Mouse (Mus musculus) liver, adult (tissue): ENCODE data around the gene Tecpr1.

Source experiments
- GATA4 ChIP-seq: IDR thresholded peaks from 2 replicates; pipeline ENCODE4 v1.6.1; 2014; ENCODE audit warnings: mild to moderate bottlenecking, low read length; ENCODE audit not compliant: insufficient replicate concordance

Tecpr1 gene

DNA sequence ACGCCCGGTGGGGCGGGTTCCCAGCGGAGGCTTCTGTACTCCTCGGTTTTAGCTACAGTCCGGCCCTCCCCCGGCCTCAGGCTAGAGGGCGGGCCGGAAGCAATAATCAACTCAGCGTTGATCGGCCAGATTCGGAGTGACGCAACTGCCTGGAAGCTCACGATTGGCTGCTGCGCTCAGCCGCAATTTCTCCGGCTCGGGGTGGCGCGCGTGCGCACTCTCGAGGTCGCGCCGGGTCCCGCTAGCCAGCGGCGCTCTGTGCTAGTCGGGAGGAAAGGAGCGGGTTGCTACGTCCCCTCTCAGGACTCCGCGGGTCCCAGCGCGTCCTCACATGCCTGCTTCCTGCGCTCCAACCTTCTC, at the start of gene Tecpr1:
TSS of gene Tecpr1 (minus strand) at position 113 of the 360 bp plus-strand sequence.
- TF ChIP-seq GATA4, result peak; percentile 51; the same call in 1 of the 2 replicates

DNA sequence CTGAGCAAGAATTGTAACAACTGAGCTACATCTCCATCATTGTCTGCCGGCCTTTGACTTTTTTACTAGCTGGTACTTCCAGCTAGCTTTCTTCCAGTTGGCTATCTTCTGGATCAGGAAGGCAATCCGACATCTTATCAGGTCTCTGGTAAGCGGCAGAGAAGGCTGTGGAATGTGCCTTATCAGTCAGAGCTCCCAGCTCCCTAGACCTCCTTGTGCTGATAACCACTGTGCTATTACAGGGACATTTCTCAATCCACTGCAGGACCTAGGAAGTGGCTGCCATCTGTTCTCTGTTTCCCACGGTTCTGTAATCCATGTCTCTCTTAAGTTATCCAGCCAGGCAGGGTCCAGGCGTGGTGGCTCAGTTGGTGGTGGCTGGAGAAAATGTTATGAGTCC, 48.4 kb upstream of the Tecpr1 start:
- no peak for TF ChIP-seq GATA4

GRCm38 (mm10) chr5:144271118-144271517, 47.7 kb upstream of the Tecpr1 start:
- TF ChIP-seq GATA4, result no peak

- no peak for TF ChIP-seq GATA4
Observed at GRCm38 (mm10) chr5:144270420-144270819, 47.0 kb upstream of the Tecpr1 start.

DNA sequence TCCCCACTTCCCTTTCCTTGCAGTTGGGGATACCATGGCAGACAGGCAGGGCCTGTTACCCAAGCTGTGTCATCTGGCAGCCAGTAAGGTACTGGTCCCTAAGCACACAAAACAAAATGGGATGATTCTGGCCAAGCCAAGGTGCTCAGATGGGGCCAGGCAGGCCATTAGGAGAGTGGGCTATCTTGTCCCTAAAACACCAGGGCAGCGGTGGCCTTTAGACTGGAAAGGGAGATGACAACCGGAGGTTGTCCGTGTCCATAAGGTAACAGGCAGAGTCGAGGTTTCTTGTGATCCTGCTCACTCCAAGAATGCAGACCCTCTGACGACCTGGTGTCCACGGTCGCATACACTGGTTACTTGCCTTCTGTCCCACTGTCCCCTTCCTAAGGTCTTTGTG, 46.5 kb upstream of the Tecpr1 start:
- TF ChIP-seq GATA4, result no peak

- TF ChIP-seq GATA4, result no peak
Observed at GRCm38 (mm10) chr5:144267535-144268241, 44.3 kb upstream of the Tecpr1 start.

GRCm38 (mm10) chr5:144263496-144263895, 40.1 kb upstream of the Tecpr1 start:
- TF ChIP-seq GATA4, result no peak

DNA sequence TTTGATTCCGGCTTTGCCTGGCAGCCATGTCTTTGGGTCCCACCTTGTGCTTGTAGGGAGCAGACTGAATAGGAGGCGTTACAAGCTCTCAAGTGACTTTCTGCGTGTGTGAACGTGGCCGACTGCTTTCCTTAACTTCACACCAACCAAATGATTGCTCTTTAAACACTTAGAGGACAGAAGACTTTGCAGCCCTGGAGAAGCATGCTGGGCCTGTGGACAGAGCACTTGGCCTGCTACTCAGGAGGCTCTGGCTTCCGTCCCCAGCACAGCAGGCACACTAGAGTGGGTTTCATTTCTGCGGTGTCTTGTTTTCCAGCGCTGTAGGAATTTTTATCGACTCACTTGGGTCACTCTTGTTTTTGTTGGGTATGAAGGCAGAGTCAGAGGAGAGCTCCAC, 39.7 kb upstream of the Tecpr1 start:
- no peak for TF ChIP-seq GATA4

DNA sequence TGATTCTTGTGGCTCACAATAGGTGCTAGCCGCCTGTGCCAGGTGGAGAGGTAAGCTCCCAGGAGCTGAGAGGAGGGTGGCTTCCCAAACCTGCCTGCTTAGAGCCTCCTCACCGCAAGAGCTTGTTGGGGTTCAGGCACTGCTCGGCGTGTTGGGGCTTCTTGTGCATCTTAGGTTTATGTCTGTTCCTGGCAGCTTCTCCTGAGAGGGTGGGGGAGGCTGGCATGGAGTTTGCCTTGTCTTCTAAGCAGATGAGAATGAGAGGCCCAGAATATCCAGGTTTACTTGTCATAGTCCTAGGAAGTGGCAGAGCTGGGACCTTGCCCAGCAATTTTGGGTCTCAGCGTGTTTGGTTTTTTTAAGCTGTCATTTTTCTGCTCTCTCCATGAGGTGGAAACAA, 38.4 kb upstream of the Tecpr1 start:
- no peak for TF ChIP-seq GATA4

DNA sequence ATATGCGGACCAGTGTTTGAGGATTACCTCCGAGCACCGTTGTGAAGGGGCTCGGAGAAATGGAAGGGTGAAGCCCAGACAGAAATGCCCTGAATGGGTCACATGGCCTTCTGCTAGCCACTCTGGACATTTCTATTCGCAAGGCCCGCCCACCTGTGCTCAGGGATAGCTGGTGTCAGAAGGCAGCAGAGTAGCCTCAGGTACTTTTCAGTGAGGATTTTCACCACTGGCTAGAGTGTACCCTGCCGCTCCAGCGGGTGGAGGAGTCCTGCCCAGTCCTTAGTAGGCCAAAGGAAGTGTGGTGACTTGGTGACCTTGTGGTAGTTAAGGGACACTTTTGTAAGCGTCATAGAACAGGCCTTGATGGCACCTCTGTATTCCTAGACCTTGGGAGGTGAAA, 37.9 kb upstream of the Tecpr1 start:
- TF ChIP-seq GATA4, result no peak

DNA sequence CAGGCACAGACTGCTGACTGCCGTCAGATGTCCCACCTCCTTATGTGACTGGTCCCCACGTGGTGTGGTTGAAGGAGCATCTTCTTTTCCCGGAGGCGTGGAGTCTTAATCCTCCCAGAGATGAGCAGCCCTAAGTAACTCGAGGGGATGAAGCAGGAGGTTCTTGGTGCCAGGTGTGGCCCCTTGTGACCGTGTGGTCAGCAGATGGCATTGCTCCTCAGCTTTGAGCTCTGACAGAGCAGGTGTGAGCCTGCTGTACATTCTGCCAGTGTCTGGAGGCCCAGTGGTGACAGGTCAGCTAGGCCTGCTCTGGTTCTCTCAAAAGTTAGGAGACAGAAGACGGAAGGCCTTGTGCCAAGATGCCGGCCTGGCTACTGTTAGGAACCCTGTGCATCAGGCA, 37.0 kb upstream of the Tecpr1 start:
- no peak for TF ChIP-seq GATA4

DNA sequence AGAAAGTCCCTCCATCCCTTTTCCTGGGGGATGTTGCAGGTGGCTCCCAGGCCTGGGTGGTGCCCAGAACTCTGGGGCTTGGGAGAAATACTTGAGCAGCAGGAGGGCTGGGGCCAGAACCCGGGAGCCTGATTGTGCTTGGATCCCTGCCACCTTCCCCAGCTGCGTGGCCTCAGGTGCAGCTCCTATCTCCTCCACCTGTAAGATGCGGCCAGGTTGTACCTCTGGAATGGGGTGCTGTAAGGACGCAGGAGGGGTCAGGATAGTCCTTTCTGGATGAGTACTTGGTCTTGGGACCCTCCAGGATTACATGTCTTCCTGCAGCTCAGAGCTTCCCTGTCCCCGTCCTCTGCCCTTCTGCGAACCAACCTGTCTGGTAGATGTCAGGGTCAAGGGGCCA, 35.8 kb upstream of the Tecpr1 start:
- no peak for TF ChIP-seq GATA4

GRCm38 (mm10) chr5:144258687-144259086, 35.3 kb upstream of the Tecpr1 start:
- no peak for TF ChIP-seq GATA4

DNA sequence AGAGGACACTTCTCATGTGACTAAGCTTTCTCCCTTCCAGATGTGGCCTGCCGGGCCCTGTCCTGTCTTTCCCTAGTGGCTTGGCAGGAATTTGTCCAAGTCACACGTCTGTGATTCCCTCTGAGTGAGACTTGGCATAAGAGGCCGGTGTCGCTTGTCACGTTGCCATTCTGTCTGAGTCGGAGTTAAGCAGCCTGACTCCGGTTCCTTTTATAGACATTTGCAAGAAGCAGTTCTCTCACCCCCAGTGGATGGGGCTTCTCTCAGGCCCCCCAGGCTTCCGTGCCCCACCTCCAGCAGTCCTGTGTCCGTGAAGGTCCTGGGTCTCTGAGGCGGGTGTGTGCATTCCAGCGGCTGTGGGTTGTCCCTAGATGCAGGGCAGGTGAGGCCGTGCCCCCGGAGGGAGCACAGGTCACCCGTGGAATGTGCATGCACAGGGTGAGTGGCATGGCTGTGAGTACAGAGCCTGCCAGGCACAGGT, 34.8 kb upstream of the Tecpr1 start:
- no peak for TF ChIP-seq GATA4

GRCm38 (mm10) chr5:144257451-144258110, 34.2 kb upstream of the Tecpr1 start:
- no peak for TF ChIP-seq GATA4

GRCm38 (mm10) chr5:144256888-144257287, 33.5 kb upstream of the Tecpr1 start:
- TF ChIP-seq GATA4, result no peak

DNA sequence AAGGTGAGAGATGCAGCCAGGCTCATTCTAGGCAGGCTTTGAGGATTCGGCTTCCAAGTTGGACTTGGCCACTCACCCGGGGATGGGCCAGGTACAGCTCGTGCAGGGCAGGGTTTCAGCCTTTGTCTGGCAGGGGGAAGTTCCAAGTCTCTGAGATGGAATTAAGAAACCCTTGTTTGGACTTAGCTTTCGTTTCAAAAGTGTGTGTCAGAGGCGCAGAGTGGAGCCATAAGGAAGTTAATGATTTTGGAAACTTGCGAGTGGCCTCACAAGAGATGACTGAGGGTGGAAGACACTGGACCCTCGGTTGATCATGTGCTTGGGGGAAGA, 33.1 kb upstream of the Tecpr1 start:
- TF ChIP-seq GATA4, result no peak
